Mouse (Mus musculus) c-Kit-positive CD71-positive TER-119-negative erythroid progenitor cells, embryonic 14.5 days (primary cell): ENCODE measurements around the gene Pld1.
"Not testable (repeated sequence)": the region's sequence is repeated elsewhere in the genome, so short reads cannot be mapped to it uniquely, and the experiment has no call there.

Source experiments
- DNase-seq: peaks from one replicate; pipeline ENCODE4 v3.0.0-alpha.2; 2013; ENCODE audit warnings: low read depth

The Pld1 gene

GRCm38 (mm10) chr3:27942991-27943390, 4.5 kb downstream of the Pld1 start:
- DNase-seq: no peak

GRCm38 (mm10) chr3:27945397-27945796, 6.9 kb downstream of the Pld1 start:
- not testable (repeated sequence) for DNase-seq

GRCm38 (mm10) chr3:27949175-27949872, 10.8 kb downstream of the Pld1 start:
- DNase-seq: no peak

GRCm38 (mm10) chr3:27949873-27950250, 11.4 kb downstream of the Pld1 start:
- no peak for DNase-seq

GRCm38 (mm10) chr3:27950726-27951125, 12.2 kb downstream of the Pld1 start:
- DNase-seq: no peak

GRCm38 (mm10) chr3:27951721-27952120, 13.2 kb downstream of the Pld1 start:
- no peak for DNase-seq

GRCm38 (mm10) chr3:27956006-27956405, 17.5 kb downstream of the Pld1 start:
- no peak for DNase-seq

- DNase-seq: no peak
These were observed 20.7 kb downstream of the Pld1 start for GRCm38 (mm10) chr3:27959221-27959620.

GRCm38 (mm10) chr3:27961162-27961561, 22.7 kb downstream of the Pld1 start:
- DNase-seq: no peak

- no peak for DNase-seq
These were observed 25.3 kb downstream of the Pld1 start for GRCm38 (mm10) chr3:27963795-27964201.

- DNase-seq: no peak
These were observed 30.2 kb downstream of the Pld1 start for GRCm38 (mm10) chr3:27968671-27969070.

GRCm38 (mm10) chr3:27973936-27974335, 35.4 kb downstream of the Pld1 start:
- no peak for DNase-seq

GRCm38 (mm10) chr3:27974981-27975380, 36.5 kb downstream of the Pld1 start:
- no peak for DNase-seq

- DNase-seq: no peak
These were observed 38.5 kb downstream of the Pld1 start for GRCm38 (mm10) chr3:27976931-27977544.

- no peak for DNase-seq
These were observed 39.7 kb downstream of the Pld1 start for GRCm38 (mm10) chr3:27978030-27978723.

GRCm38 (mm10) chr3:27981591-27981990, 43.1 kb downstream of the Pld1 start:
- DNase-seq: no peak

- no peak for DNase-seq
These were observed 44.0 kb downstream of the Pld1 start for GRCm38 (mm10) chr3:27982436-27983017.

GRCm38 (mm10) chr3:27983274-27983673, 44.8 kb downstream of the Pld1 start:
- no peak for DNase-seq

- DNase-seq: peak; percentile 46
These were observed 45.6 kb downstream of the Pld1 start for GRCm38 (mm10) chr3:27983935-27984577.

GRCm38 (mm10) chr3:27984620-27985019, 46.1 kb downstream of the Pld1 start:
- DNase-seq: no peak

- no peak for DNase-seq
These were observed 46.8 kb downstream of the Pld1 start for GRCm38 (mm10) chr3:27985344-27985743.

- DNase-seq: no peak
These were observed 49.5 kb downstream of the Pld1 start for GRCm38 (mm10) chr3:27987891-27988536.
